Mouse (Mus musculus): ENCODE results near the gene Bod1l. TPM values are rescaled to one million over a fixed set of nuclear protein-coding genes. Genes with fewer than 3 reads are reported as not detected.

The Bod1l gene
- polyA plus RNA-seq, 1 experiment, result 2.9 TPM

GRCm38 (mm10) chr5:41801622-41802021 is 42.5 kb downstream of the Bod1l start:
- Histone ChIP-seq H3K79me2 (ENCODE audit: control insufficient read depth, insufficient read depth) (no peaks in the 10 kb centered on the region), H3K4me3 (ENCODE audit: insufficient read depth, poor library complexity, severe bottlenecking) (no peak overlapping the region), H3K27me3 (ENCODE audit: control insufficient read depth, insufficient read depth, insufficient read length) (no peaks in the 10 kb centered on the region), H3K79me3 (ENCODE audit: low read depth) (no peaks in the 10 kb centered on the region), H3ac (ENCODE audit: control insufficient read depth, insufficient read length, low read depth) (no peak overlapping the region), H3K36me3 (ENCODE audit: control insufficient read depth, insufficient read depth) (peaks cover 50% of the 10 kb centered on the region)
- no peak for TF ChIP-seq FOSL1 (IDR thresholded peaks at IDR 0.05; ENCODE audit: insufficient read depth, low read length, poor library complexity, severe bottlenecking)
- TF ChIP-seq MYOG (IDR thresholded peaks at IDR 0.05; ENCODE audit: control insufficient read depth, extremely low read depth, insufficient read length), result no peak
- TF ChIP-seq CTCF (IDR thresholded peaks at IDR 0.05; ENCODE audit: control insufficient read depth, insufficient read depth, insufficient read length), result no peak
- TF ChIP-seq MYOD1 (IDR thresholded peaks at IDR 0.05; ENCODE audit: control insufficient read depth, insufficient read length, low read depth), result no peak
- no peak for TF ChIP-seq CEBPB (IDR thresholded peaks at IDR 0.05; ENCODE audit: low read depth)
- TF ChIP-seq MAX (IDR thresholded peaks at IDR 0.05), result no peak
- no peak for TF ChIP-seq USF1 (IDR thresholded peaks at IDR 0.05; ENCODE audit: low read depth)

DNA sequence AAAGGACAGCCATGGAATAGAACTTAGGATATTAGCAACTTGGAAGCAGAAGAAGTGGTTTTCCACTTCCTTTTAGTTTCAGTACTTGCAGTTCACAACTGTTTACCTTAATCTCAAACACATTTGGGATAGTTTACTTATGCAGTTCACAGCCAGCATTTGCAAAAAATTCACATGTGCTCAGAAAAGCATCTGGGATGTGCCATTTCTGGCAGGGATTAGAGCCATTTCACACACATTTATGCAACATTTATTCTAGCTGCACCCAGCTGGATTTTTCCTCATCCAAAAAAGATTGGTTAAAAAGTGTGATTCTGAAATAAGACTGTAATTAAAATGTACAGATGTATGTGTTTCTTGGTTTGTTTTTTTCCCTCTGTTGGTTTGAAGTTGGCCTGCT is 49.7 kb downstream of the Bod1l start:
- H3K79me2 ChIP-seq (ENCODE audit: control insufficient read depth, insufficient read depth), result no peaks in the 10 kb centered on the region
- H3K4me3 ChIP-seq (ENCODE audit: insufficient read depth, poor library complexity, severe bottlenecking), result no peak overlapping the region
- no peak overlapping the region for H3ac ChIP-seq (ENCODE audit: control insufficient read depth, insufficient read length, low read depth)
- TF ChIP-seq CTCF (IDR thresholded peaks at IDR 0.05; ENCODE audit: control insufficient read depth, insufficient read depth, insufficient read length) (no peak), FOSL1 (IDR thresholded peaks at IDR 0.05; ENCODE audit: insufficient read depth, low read length, poor library complexity, severe bottlenecking) (no peak), CEBPB (IDR thresholded peaks at IDR 0.05; ENCODE audit: low read depth) (no peak)
- peaks cover 53% of the 10 kb centered on the region for H3K36me3 ChIP-seq (ENCODE audit: control insufficient read depth, insufficient read depth)
- no peaks in the 10 kb centered on the region for H3K27me3 ChIP-seq (ENCODE audit: control insufficient read depth, insufficient read depth, insufficient read length)
- no peaks in the 10 kb centered on the region for H3K79me3 ChIP-seq (ENCODE audit: low read depth)

DNA sequence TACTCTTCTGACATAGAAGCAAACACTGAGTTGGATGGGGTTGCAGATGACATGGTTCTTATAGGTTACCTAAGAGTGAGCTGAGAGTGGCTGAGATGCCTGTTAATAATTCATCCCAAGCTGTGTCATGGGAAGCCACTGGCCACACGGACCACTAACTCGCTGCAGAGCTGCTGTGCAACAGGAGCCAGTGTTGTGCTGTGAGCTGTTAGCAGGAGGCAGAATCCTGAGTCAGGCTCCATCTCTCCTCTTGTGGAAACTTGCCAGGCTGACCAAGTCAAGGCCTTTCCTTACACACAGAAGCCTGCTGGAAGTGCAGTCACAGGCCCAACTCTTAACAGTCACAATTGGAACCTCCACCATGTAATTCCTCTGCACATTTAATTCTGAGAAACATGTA is 53.6 kb downstream of the Bod1l start:
- Histone ChIP-seq H3K79me3 (ENCODE audit: low read depth) (no peaks in the 10 kb centered on the region), H3K79me2 (ENCODE audit: control insufficient read depth, insufficient read depth) (no peaks in the 10 kb centered on the region), H3ac (ENCODE audit: control insufficient read depth, insufficient read length, low read depth) (no peak overlapping the region), H3K36me3 (ENCODE audit: control insufficient read depth, insufficient read depth) (peaks cover 55% of the 10 kb centered on the region), H3K4me3 (ENCODE audit: insufficient read depth, poor library complexity, severe bottlenecking) (no peak overlapping the region), H3K27me3 (ENCODE audit: control insufficient read depth, insufficient read depth, insufficient read length) (no peaks in the 10 kb centered on the region)
- TF ChIP-seq FOSL1 (IDR thresholded peaks at IDR 0.05; ENCODE audit: insufficient read depth, low read length, poor library complexity, severe bottlenecking) (no peak), MAX (IDR thresholded peaks at IDR 0.05) (no peak), CEBPB (IDR thresholded peaks at IDR 0.05; ENCODE audit: low read depth) (no peak), CTCF (IDR thresholded peaks at IDR 0.05; ENCODE audit: control insufficient read depth, insufficient read depth, insufficient read length) (no peak), MYOG (IDR thresholded peaks at IDR 0.05; ENCODE audit: control insufficient read depth, extremely low read depth, insufficient read length) (no peak), USF1 (IDR thresholded peaks at IDR 0.05; ENCODE audit: low read depth) (no peak), MYOD1 (IDR thresholded peaks at IDR 0.05; ENCODE audit: control insufficient read depth, insufficient read length, low read depth) (no peak)

GRCm38 (mm10) chr5:41788877-41789276 is 55.2 kb downstream of the Bod1l start:
- Histone ChIP-seq H3K79me2 (ENCODE audit: control insufficient read depth, insufficient read depth) (no peaks in the 10 kb centered on the region), H3K4me3 (ENCODE audit: insufficient read depth, poor library complexity, severe bottlenecking) (no peak overlapping the region), H3K27me3 (ENCODE audit: control insufficient read depth, insufficient read depth, insufficient read length) (no peaks in the 10 kb centered on the region), H3K79me3 (ENCODE audit: low read depth) (no peaks in the 10 kb centered on the region), H3K36me3 (ENCODE audit: control insufficient read depth, insufficient read depth) (peaks cover 55% of the 10 kb centered on the region), H3ac (ENCODE audit: control insufficient read depth, insufficient read length, low read depth) (no peak overlapping the region)
- TF ChIP-seq MYOG (IDR thresholded peaks at IDR 0.05; ENCODE audit: control insufficient read depth, extremely low read depth, insufficient read length) (no peak), FOSL1 (IDR thresholded peaks at IDR 0.05; ENCODE audit: insufficient read depth, low read length, poor library complexity, severe bottlenecking) (no peak), CTCF (IDR thresholded peaks at IDR 0.05; ENCODE audit: control insufficient read depth, insufficient read depth, insufficient read length) (no peak), MYOD1 (IDR thresholded peaks at IDR 0.05; ENCODE audit: control insufficient read depth, insufficient read length, low read depth) (no peak), MAX (IDR thresholded peaks at IDR 0.05) (no peak), CEBPB (IDR thresholded peaks at IDR 0.05; ENCODE audit: low read depth) (no peak), USF1 (IDR thresholded peaks at IDR 0.05; ENCODE audit: low read depth) (no peak)

DNA sequence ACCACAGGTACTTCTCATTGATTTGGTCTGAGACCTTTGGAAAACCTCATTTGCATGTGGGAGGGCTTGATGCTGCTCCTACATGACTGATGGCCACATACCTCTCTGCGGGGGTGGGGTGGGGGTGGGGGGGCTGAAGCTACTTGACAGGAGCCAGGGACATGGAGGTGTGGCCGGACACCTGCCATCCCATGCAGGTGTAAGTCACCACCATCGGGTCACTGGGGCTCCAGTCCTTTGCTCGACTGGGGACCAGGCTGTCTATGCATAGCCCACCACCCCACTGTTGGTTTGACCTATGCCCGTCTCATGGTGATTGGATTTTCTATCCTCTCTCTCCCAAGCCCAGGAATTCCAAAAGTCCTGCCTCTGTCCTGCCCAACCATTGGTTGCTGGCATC is 62.2 kb downstream of the Bod1l start:
- no peak for TF ChIP-seq FOSL1 (IDR thresholded peaks at IDR 0.05; ENCODE audit: insufficient read depth, low read length, poor library complexity, severe bottlenecking)
- no peak for TF ChIP-seq MYOG (IDR thresholded peaks at IDR 0.05; ENCODE audit: control insufficient read depth, extremely low read depth, insufficient read length)
- TF ChIP-seq USF1 (IDR thresholded peaks at IDR 0.05; ENCODE audit: low read depth), result no peak
- no peak for TF ChIP-seq CEBPB (IDR thresholded peaks at IDR 0.05; ENCODE audit: low read depth)
- TF ChIP-seq CTCF (IDR thresholded peaks at IDR 0.05; ENCODE audit: control insufficient read depth, insufficient read depth, insufficient read length), result no peak
- TF ChIP-seq MYOD1 (IDR thresholded peaks at IDR 0.05; ENCODE audit: control insufficient read depth, insufficient read length, low read depth), result no peak
- TF ChIP-seq MAX (IDR thresholded peaks at IDR 0.05), result no peak
- no peaks in the 10 kb centered on the region for H3K27me3 ChIP-seq (ENCODE audit: control insufficient read depth, insufficient read depth, insufficient read length)
- H3K79me3 ChIP-seq (ENCODE audit: low read depth), result no peaks in the 10 kb centered on the region
- H3ac ChIP-seq (ENCODE audit: control insufficient read depth, insufficient read length, low read depth), result no peak overlapping the region
- no peaks in the 10 kb centered on the region for H3K79me2 ChIP-seq (ENCODE audit: control insufficient read depth, insufficient read depth)
- H3K4me3 ChIP-seq (ENCODE audit: insufficient read depth, poor library complexity, severe bottlenecking), result no peak overlapping the region
- H3K36me3 ChIP-seq (ENCODE audit: control insufficient read depth, insufficient read depth), result peaks cover 19% of the 10 kb centered on the region

DNA sequence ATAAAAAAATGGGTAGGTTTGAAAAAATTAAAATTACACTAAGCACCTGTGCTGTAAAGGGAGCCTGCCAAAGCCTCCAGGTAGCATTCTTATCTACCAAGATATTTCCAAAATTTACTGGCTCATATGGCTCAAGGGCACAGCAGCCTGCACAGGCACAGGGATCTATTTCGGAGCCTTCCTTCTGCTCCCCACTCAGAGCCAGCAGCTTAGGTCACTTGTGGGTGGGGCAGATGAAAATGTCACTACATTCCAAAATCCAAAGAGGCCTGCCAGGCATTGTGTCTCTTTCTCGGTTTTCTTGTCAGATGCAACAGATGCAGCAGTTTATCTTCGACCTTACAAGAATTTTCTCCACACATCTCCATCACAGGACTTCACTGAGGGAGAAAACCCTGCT is 64.1 kb downstream of the Bod1l start:
- Histone ChIP-seq H3K79me3 (ENCODE audit: low read depth) (no peaks in the 10 kb centered on the region), H3K79me2 (ENCODE audit: control insufficient read depth, insufficient read depth) (no peaks in the 10 kb centered on the region), H3ac (ENCODE audit: control insufficient read depth, insufficient read length, low read depth) (no peak overlapping the region), H3K27me3 (ENCODE audit: control insufficient read depth, insufficient read depth, insufficient read length) (no peaks in the 10 kb centered on the region), H3K36me3 (ENCODE audit: control insufficient read depth, insufficient read depth) (peaks cover 4% of the 10 kb centered on the region), H3K4me3 (ENCODE audit: insufficient read depth, poor library complexity, severe bottlenecking) (no peak overlapping the region)
- TF ChIP-seq FOSL1 (IDR thresholded peaks at IDR 0.05; ENCODE audit: insufficient read depth, low read length, poor library complexity, severe bottlenecking) (no peak), CEBPB (IDR thresholded peaks at IDR 0.05; ENCODE audit: low read depth) (no peak), MAX (IDR thresholded peaks at IDR 0.05) (no peak), CTCF (IDR thresholded peaks at IDR 0.05; ENCODE audit: control insufficient read depth, insufficient read depth, insufficient read length) (no peak), MYOD1 (IDR thresholded peaks at IDR 0.05; ENCODE audit: control insufficient read depth, insufficient read length, low read depth) (no peak), USF1 (IDR thresholded peaks at IDR 0.05; ENCODE audit: low read depth) (no peak), MYOG (IDR thresholded peaks at IDR 0.05; ENCODE audit: control insufficient read depth, extremely low read depth, insufficient read length) (no peak)

All from C2C12 (cell line).